Mouse (Mus musculus) gastrocnemius, postnatal 4 days (tissue): Measurements from ENCODE around the gene Limch1. TPM values are rescaled to one million over a fixed set of nuclear protein-coding genes. Genes with fewer than 3 reads are reported as not detected.
A peak's percentile ranks its signal among the peaks of the same experiment; 100 is the strongest.

ENCODE experiments used
- DNase-seq, 2 experiments: peaks; one replicate each; pipeline ENCODE4 v3.0.0; 2021 to 2022; ENCODE audit warnings: low spot score in 2 of 2, mixed read lengths in 2 of 2
- total RNA-seq, 2 experiments: library from RNA; stranded (reverse); gene quantifications; 2 replicates each; pipeline ENCODE4 v1.2.3; 2021

Limch1 gene
- total RNA-seq, 2 experiments from 2014 or later, result 232 to 234 TPM

DNA sequence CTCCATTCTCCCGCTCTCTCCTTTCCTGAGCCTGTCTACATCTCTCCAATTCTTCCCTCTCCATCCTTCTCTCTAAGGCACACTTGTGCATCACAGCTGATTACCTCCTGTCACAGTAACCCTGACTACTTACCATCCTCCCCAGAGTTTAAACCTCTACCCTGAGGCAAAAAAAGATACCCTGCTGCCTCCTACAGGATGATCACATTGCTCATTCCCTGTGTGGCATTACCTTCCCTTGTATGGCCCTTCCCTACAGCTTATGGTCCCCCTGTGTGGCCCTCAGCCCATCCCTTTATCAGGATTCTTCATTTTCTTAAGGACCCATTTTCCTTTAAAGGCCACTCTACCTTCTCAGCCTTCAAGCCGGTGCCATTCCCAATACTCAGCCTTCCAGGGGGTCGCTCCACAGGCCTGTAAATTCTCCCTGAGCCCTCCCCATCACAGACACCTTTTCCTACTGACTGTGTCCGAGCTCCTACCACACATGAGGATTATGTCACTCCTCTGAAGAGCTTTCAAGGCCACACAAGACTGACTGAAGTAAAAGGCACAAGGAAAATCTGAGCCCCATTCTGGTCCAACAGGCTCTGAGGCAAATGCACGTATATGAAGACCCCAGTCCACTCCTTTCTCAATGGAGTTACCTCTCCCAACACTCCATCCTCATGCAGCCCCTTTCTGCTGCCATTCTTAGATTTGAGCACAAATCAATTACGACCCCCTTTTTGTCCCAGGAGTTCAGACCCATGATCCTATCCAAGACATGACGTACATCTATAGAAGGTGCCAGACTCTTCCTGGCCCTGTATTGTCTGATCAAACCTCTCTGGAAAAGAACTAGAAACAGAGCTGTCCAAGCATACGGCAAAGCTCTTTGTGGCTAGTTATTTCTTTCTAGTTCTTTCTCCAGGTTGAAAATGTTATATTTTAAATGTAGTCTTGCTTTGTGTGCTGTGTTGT lies 172.0 kb downstream of the Limch1 start:
- DNase-seq, result no peak

DNA sequence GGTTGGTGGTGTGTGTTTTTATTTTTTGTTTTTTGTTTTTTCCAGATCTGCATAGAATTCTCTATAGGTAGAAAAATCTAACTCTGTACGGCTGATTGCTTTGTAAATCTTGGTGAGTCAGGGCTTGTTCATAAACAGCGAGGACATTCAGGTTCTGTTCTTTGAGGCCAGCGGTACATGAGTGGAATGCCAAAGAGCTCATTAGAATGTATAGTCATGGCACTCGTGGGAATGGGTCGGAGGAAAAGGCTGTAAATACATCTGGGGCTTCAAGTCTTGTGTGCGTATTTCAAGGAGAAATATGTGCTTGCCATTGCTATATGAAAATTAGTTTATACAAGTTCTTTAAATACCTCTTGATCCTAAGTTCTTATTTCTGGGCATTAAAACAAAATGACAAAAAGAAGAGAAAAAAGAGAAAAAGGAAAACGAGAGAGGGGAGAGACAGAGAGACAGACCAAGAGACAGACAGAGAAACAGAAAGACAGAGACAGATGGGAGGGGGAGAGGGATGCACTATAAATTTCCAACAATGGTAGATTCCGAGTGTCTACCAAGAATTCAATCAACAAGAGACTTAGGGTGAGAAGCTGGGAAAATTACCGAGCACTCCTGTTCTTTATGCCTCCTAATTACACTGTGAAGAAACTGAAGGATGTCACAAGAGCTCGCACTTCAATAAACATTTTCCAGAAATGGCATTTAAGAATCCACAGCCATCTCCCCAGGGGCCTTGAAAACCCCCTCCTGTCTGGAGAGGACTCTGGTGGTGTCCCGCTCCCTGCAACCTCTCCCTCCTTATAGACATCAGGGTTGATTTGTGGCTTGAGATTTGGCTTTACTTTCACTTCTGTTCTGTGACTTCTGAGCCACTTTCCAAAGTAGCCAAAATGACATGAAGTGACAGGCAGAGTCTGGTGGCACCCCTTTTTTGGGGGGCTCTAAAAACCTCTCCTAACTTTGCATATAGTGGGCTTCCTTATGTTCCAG lies 173.0 kb downstream of the Limch1 start:
- no peak for DNase-seq

DNA sequence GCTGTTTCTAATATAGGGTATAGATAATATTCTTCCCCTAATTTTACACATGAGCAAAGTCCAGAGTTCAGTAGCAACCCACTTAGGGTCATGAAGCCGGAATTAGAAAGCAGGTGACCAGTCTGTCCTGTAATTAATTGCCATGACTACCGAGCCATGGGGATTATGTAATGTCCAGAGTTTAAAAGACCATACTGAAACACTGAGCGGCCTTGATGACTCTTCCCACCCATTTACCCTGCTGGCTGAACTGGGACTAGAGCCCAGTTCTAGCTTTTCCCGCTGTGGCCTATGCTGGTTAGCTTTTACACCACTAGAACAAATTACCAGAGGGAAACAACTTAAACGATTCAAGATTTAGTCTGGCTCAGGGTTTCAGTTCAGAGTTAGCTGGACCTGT lies 177.0 kb downstream of the Limch1 start:
- DNase-seq, result no peak

DNA sequence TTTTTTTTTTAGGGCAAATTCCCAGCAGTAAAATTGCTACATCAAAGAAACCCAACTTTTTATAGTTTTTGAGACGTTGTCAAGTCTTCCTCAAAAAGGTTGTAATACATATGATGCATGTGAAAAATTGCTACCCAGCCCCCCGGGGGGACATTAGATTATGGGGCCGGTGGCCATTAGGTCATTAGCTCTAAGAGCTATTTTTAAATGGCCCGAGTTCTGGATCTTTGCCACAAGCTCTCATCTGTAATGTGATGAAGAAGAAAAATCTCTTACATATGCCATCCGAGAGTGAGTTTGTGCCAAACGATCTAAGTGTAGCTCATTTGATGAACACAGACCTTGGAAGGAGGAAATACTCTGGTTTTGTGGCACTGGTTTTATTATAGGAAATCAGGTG lies 183.7 kb downstream of the Limch1 start:
- DNase-seq, result no peak

DNA sequence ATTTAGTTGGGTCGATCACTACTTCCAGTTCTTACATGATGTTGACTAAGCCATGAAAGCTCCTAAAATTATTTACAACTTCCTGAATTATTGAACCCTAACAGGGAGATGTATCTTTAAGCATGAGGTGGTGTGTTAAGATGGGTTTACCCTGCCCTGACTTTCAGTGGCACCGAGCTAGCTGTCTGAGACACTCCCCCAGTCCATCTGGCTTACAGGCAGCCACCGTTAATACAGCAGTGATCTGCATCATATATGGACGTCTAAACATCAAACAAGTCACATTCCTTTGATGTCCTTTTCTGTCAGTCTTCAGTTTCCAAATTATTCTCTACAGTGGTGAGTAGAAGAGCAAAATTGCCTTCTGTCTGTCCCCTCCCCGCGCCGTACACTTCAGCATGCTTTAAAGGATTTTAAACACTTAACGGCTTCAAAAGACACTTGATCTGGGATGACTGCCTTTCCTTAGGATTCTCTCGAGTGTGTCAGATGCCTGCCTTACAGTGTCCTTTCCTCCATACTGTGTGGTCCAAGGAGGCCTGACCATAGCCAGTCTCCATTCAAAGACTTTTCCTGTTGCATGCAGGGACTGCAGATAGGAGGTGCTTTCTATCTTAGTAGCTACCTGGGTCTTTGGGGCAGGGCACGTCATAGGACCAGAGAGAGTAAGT lies 187.6 kb downstream of the Limch1 start:
- no peak for DNase-seq

DNA sequence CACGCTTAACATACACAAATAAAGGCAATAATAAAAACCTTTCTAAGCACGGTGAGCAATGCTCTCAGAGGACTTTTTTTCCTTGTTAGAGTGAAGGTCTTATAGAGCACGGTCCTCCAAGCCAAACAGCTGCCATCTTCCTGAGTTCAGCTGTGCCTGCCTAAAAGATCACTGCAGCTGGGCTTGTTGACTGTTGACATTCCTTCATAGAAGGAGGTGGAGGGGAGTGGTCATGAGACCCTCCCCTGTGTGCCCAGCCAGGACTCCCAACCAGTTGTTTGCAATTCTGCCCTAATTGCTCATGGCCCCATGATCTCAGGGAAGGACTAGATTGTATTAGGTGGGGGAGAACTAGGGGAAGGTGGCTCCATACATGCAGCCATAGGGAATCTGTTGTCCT lies 189.0 kb downstream of the Limch1 start:
- DNase-seq, result no peak

DNA sequence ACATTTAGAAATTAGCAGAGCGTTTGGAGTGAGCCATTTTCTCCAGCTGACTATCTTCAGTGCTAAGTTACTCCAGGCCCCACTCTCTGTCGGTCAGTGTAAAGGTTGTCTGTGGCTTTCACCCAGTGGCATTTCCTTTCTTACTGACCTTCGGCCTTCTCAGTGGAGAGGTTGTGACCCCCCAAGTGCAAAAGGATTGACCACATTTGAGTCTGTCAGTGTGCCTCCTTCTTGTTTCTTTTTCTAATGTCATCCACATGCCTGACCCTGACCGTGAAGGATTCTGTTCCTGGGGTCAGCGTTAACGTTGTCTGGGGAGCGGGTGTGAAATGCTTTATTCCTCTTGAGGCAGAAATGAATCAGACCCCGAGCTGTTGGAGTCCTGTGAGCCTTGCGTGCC lies 191.7 kb downstream of the Limch1 start:
- no peak for DNase-seq

DNA sequence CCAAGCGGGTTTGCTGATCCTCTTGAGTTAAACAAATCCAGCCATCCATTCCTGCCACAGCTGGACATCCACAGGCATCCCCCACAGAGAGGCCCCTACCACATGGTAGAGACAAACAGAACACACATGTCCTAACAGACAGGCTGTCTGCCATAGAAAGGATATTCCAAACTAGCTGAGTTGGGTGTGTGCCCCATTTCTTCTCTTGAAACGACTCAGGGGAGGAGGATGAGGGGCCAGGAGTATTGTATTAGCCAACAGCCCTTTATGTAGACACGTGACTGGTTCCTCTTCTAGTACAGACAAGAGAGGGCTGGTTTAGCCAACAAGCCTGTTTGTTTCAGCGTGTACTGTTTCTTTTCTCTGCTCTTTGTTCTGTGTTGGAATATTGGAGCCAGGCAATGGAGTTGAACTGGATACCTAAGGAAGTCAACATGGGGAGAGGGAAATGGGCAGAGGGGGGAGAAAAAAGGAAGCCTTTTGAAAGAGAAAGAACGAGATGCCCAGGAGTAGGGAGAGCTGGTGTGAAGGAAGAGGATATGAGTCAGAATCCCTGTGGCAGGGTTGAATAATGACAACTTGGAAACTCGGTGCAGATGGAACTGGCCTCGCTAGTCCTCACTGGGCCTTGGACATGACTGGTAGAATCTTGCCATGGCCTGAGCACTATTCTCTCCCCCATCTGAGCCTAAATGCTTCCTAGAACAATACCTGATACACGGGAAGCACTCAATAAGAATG lies 196.3 kb downstream of the Limch1 start:
- DNase-seq, result no peak

DNA sequence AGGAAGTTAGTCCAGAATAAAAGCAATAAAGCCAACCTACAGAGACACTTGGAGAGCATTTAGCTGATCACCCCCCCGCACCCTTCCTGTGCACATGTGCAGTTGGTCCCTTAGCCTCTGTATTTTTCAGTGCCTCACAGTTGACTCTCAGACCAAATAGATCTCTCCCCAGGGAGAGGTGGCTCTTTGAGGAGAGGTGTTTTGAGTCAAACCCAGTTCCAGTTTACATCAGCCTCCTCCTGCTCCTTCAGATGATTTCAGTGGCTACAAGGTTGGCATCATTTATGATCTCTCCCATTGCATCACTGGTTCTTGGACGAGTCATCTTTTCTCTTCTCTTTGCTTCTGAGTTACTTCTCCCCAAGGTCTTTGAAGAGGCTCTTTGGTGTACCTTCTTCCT lies 197.3 kb downstream of the Limch1 start:
- no peak for DNase-seq

DNA sequence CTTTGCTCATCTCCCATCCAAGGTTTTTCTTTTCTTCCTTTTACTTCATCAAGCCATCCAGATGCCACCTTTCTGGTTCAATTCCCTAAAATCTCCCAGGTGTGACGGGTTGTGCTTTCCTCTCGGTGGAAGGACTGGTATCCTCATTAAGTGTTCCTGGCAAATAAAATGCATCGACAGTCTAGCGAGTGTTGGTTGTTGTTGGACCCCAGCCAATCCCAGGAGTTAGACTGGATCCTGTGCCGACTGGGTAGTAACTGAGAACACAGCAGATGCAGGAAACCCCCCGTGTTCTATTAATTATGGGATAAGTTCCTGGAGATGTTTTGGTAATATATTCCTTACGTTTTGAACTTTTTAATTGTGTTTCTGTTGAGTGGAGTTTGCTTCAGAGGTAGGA lies 197.9 kb downstream of the Limch1 start:
- no peak for DNase-seq

DNA sequence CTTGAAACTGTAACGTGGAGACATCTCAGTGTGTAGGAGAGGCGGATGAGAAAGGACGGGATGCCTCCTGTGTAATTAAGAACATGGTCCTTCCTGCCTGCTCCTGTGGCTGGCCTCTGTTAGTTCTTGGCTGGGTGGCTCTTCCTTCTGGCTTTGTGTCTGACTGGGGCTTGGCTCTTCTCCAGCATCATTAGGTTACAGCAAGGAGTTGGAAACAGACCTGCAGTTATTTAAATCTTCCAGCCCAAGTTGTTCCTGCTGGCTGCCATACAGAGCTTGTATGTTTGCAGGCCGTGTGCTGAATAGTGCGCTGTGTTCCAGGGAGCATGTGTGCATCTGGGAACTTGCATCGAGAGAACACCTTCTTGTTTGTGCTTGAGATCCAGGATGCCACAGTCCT lies 202.3 kb downstream of the Limch1 start:
- DNase-seq, result peak; percentile 33 to 55

DNA sequence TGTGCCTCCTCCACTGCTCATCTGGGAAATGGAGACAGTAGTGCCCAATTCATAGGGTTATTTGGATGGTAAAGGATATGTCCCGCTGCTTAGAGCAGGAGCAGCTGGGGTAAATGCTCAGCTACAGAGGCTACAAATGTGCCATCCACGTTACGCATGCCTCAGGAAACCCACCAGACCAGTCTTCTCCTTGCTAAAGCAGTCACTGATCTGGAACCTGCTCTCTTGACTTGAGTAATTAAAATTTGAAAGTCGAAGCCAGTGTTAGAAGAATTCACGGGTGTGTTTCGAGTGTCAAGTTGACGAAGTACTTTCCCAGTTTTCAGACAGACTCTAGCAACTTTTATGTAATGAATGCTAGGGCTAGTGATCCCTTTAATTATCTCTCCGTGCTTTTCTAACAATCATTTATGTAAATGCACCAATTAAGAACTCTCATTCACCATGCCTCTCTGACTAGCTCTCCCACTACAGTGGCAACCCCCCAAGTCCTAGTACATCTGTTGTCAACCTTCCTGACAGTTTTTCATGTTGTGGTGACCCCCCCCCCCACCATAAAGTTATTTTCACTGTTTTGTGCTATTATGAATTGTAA lies 203.6 kb downstream of the Limch1 start:
- no peak for DNase-seq

DNA sequence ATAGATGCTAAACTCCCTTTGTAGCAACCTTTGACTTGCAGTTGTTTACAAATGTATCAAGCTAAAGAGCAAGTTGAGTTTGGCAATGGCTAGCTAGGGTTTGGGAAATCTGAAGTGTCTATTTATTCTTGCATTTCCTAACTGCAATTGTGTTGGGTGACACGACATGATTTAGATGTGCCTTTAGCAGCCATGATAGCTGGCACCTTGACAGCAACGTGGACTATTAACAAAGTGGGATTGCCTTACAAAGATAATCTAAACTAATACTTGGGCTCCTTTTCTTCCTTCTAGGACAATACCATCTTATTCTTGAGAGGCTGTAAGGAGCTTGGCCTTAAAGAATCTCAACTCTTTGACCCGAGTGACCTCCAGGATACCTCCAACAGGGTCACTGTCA lies 207.7 kb downstream of the Limch1 start:
- no peak for DNase-seq

DNA sequence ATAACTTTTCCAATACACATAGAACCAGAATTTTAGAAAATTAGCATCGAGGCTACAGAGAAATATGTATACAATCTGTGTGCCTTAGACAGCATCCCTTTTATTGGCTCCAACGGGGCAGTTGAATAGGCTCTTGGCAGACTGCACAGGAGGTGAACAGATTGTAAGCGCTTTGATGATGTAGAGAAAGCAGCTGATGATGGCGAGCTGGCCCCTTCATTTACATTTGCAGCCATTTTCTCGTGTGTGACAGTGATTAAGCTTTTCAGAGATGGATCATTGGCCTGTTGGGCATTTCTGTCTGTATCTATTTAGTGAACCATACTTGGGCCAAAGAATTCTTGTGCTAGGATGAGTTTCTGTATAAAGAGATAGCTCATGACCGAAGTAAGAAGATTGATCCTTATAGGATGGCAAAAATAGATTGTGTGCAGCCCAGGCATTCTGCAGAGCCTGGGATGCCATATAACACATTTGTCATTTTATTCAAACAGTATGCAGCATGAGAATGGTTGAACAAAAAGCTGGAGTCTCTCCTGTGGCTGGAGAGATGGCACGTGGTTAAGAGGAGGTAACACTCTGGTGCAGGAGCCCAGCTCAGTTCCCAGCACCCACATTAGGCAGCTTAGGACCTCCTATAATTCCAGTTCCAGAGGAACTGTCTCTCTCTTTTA lies 208.5 kb downstream of the Limch1 start:
- DNase-seq, result no peak

DNA sequence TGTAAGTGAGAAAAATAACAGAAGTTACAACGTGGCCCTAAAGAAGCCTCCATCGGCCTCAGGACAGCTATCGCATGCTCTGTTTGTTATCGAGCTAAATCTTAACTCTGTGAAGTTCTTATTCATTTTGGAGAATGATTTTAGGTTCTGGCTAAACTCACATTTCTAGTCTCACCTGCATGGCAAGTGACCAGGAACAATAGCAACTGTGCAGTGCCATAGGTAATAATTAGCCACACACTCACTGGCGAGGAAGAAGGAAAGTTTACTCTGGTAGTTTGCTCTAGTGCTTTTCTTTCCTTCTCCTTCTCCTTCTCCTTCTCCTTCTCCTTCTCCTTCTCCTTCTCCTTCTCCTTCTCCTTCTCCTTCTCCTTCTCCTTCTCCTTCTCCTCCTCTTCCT lies 209.6 kb downstream of the Limch1 start:
- DNase-seq, result no peak

DNA sequence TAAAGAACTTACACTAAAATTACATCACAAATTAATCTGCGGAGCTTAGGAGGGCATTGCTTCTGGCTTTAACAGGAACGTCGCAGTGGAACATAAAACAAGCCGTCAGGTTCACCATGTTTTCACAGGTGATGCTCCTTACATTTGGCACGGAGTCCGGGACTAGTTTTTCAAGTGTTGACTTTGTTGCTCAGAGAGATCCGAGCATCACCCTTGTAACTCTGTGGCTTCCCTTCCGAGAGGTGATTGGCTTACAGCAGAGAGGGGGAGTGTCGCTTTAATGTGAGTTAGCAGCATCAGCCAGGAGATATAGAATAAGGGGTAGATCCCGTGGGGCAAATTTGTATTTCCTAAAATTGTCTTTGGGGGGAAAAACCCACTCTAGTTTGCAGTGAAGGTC lies 212.0 kb downstream of the Limch1 start:
- no peak for DNase-seq

DNA sequence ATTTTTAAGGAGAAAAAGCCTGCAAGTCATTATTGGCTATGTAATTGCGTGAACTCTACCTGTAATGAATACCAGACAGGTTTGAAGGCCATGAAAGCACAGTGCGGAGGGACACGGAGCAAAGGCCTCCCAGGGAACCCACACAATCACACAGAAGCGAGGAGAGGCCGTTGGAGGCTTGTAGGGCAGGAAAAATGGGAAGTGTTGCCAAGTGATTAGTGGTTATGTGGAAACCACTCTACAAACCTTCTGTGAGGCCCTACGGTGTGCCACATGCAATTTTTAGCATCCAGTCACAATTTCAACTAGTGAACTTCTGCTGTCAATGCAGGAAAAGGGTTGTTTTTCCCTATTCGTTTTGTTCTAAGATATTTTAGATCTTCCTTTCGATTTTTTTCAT lies 212.5 kb downstream of the Limch1 start:
- DNase-seq, result no peak

DNA sequence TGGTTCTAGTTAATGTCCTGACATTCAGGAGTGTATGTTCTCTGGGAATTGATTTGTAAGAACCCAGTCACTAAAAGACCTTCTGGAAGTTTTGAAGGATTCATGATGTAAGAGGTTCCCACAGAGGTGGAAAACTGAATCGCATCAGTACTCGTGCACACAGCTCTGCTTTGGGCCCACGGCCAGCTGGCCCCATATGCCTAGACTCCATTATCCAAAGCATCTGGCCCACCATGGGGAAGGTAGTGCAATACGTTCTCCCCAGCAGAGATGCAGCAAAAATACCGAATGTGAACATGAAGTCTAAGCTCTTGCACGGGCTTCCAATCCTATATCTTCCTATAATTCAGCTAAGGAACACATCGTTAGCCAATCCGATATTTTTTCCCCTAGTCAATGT lies 214.3 kb downstream of the Limch1 start:
- DNase-seq, result no peak

DNA sequence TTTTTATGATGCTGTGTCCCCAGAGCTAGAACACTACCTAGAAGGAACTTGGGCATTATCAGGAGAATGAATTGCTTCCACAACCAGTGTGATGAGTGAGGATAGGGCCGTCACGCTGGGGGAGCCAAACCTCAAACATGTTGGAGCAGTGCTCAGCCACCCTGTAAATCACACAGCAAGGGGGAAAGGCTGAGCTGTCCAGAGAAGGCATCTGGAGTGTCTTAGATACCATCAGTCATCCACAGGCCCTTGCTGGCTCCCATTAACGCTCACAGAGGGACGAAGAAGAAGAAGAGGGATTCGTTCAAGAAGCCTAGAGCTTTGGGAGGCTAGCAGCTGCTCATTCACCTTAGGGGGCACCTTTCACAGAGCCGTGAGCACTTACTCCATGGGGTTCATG lies 219.8 kb downstream of the Limch1 start:
- DNase-seq, result no peak

DNA sequence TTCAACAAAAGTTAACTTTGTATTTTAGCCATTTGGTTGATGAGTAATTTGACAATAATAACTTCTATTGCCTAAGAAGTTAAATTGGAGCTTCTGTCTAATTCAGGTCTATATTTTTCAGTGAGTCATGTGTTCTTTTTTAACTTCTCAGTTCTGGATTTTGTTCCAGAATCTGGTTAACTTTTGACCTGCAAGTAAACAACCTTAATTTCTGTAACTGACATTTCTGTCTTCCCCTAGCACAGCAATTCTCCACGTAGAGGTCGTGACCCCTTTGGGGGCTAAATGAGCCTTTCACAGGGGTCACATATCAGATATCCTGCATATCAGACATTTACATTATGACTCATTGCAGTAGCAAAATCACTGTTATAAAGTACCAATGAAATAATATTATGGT lies 221.5 kb downstream of the Limch1 start:
- no peak for DNase-seq
